In the genomic region with DNA sequence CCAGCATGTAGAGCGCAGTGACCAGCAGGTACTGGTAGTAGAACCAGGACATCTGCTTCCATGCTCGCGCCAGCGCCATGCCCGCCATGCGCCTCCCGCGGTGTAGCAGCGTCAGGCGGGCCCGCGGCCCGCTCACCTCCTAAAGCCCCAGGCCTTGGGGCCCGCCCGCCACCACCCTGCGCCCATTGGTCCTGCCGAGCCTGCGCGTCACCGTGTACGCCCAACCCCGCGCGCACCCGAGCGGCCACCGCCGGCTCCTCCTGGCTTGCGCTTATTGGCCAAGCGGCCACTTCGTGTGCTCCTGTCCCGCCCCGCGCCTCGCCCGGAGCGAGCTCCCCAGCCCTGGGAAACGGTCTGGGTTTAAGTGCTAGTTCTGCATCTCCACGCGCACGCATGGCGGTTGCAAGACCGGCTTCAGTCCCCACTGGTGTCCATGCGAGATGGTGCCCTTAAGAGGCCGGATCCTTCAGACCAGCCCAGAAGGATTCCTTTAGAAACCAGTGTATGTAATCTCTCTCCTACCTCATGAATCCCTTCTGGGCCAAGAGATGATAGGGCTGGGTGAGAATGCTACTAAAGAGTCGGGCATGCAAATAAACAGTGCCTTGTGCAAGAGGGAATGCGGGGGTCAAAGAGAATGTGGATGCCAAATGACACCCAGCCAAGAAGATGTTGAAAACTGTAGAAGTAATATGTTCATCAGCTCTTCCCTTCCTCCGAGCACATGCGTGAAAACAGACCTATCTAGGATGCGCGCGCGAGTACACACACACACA, we compare ENCODE assay signal across 8 mouse cellular contexts. TPM values are rescaled to one million over a fixed set of nuclear protein-coding genes. Genes with fewer than 3 reads are reported as not detected.
DNase-seq lines count a peak whose midpoint lies in the region; ATAC-seq and TF ChIP-seq lines count a peak whose summit lies in the region.

Gene Sptssa, minus strand, starts transcription at position 178 of the 776 bp plus-strand sequence.

- no peak for TF ChIP-seq CTCF in G1E (IDR thresholded peaks at IDR 0.05; ENCODE audit: low read depth, low read length)
- no peak for TF ChIP-seq CTCF in forebrain, postnatal 0 days (IDR thresholded peaks at IDR 0.05; ENCODE audit: low read depth)

- H3K27me3 ChIP-seq in G1E (ENCODE audit: insufficient read depth, low read length) = no peaks in the 10 kb centered on the region
- H3K27me3 ChIP-seq in forebrain, postnatal 0 days (ENCODE audit: insufficient read depth, low read length) = no peaks in the 10 kb centered on the region
- no peaks in the 10 kb centered on the region for H3K27me3 ChIP-seq in lung, embryonic 15.5 days

- peak within 1 kb of the TSS; percentile 82 for H3K4me3 ChIP-seq in G1E (ENCODE audit: low read depth, low read length)
- H3K4me3 ChIP-seq in forebrain, postnatal 0 days (ENCODE audit: low read depth, low read length) = peak within 1 kb of the TSS; percentile 72
- H3K4me3 ChIP-seq in lung, embryonic 15.5 days = peak within 1 kb of the TSS; percentile 59

- peaks cover 18% of the 10 kb centered on the region for H3K36me3 ChIP-seq in G1E (replicated peaks)
- no peaks in the 10 kb centered on the region for H3K36me3 ChIP-seq in forebrain, postnatal 0 days (ENCODE audit: insufficient read depth)
- no peaks in the 10 kb centered on the region for H3K36me3 ChIP-seq in lung, embryonic 15.5 days

- peak within 1 kb of the TSS; percentile 82 for H3K27ac ChIP-seq in forebrain, postnatal 0 days (ENCODE audit: low read depth, low read length)
- H3K27ac ChIP-seq in lung, embryonic 15.5 days = peak within 1 kb of the TSS; percentile 77

- H3K9me3 ChIP-seq in G1E (replicated peaks) = no peaks in the 10 kb centered on the region
- H3K9me3 ChIP-seq in forebrain, postnatal 0 days (ENCODE audit: low read length) = no peaks in the 10 kb centered on the region
- no peaks in the 10 kb centered on the region for H3K9me3 ChIP-seq in lung, embryonic 15.5 days

- H3K9ac ChIP-seq in forebrain, postnatal 0 days = peak within 1 kb of the TSS; percentile 82
- peak within 1 kb of the TSS; percentile 61 for H3K9ac ChIP-seq in lung, embryonic 15.5 days

- DNase-seq in G1E (ENCODE audit: low spot score) = peak; percentile 100
- peak; percentile 97 to 98 for DNase-seq in cerebellum, adult 18-20 months
- peak; percentile 96 for DNase-seq in forebrain, postnatal 0 days
- peak; percentile 97 for DNase-seq in heart, postnatal 4 days
- peak; percentile 92 to 93 for DNase-seq in layer of hippocampus, adult 8-10 months (ENCODE audit: low spot score in 2 of 2)
- DNase-seq in ovary, adult 18-20 months (ENCODE audit: low spot score) = peak; percentile 95
- peak; percentile 96 for DNase-seq in thymus, postnatal 0 days (ENCODE audit: low spot score)

- peak within 1 kb of the TSS; percentile 62 for H3K4me2 ChIP-seq in forebrain, postnatal 0 days (ENCODE audit: low read depth)
- peak within 1 kb of the TSS; percentile 67 for H3K4me2 ChIP-seq in lung, embryonic 15.5 days

- H3K4me1 ChIP-seq in G1E (ENCODE audit: insufficient read depth, low read depth, low read length) = peaks cover 50% of the 10 kb centered on the region
- H3K4me1 ChIP-seq in forebrain, postnatal 0 days (ENCODE audit: insufficient read depth) = peaks cover 9% of the 10 kb centered on the region
- peaks cover 17% of the 10 kb centered on the region for H3K4me1 ChIP-seq in lung, embryonic 15.5 days

- ATAC-seq in G1E (ENCODE audit: extremely low read depth, insufficient number of reproducible peaks, low FRiP score, poor library complexity, severe bottlenecking) = peak; percentile 85
- ATAC-seq in forebrain, postnatal 0 days = peak; percentile 99
- ATAC-seq in lung, embryonic 15.5 days (ENCODE audit: borderline replicate concordance, extremely low read depth, low FRiP score, low TSS enrichment) = peak; percentile 99

- WGBS in forebrain, postnatal 0 days = 8% methylated on average over 51 of the region's 53 CpGs
- 8% methylated on average over 53 of the region's 53 CpGs for WGBS in lung, embryonic 15.5 days

RNA-seq across cellular contexts. Expression of gene Sptssa, which starts in this region (rescaled TPM):
- total RNA-seq in G1E (2014; fragmentation: Nextera tagmentation) (50.6 and 51.8 TPM in 2 replicates), G1E (2017) (288 and 294 TPM in 2 replicates)
- polyA plus RNA-seq in G1E (2012) = 20.1 and 24.3 TPM in 2 replicates
- total RNA-seq in forebrain, postnatal 0 days (2014; rRNA removed) = 70.6 and 78.6 TPM in 2 replicates
- polyA plus RNA-seq in forebrain, postnatal 0 days (2015; fragmentation: Nextera tagmentation; extraction: Ambion mirVana) = 206 TPM in 2 replicates
- total RNA-seq in heart, postnatal 4 days (2021) = 10 to 100 TPM; 50.3 to 52.9 TPM
- total RNA-seq in layer of hippocampus, adult 8-10 months (2022) = 10 to 100 TPM; 26.2 to 28.0 (median 26.7) TPM
- 192 and 200 TPM in 2 replicates for polyA plus RNA-seq in lung, embryonic 15.5 days (2015; fragmentation: Nextera tagmentation; extraction: Ambion mirVana)
- 212 and 214 TPM in 2 replicates for polyA plus RNA-seq in thymus, postnatal 0 days (2015; fragmentation: Nextera tagmentation; extraction: Ambion mirVana)

Comparison
In these comparisons a context has a peak if more than half of its experiments do, and no peak if none do; other contexts are left out.
1. Peak in every context shown above with its lines: DNase-seq, ATAC-seq, H3K4me3 ChIP-seq and H3K27ac ChIP-seq.